ENCODE assay signal across 21 mouse cellular contexts in genomic region chrX:136227768-136228167, GRCm38 (mm10). TPM values are rescaled to one million over a fixed set of nuclear protein-coding genes. Genes with fewer than 3 reads are reported as not detected.
DNase-seq lines count a peak whose midpoint lies in the region; ATAC-seq and TF ChIP-seq lines count a peak whose summit lies in the region.
"Had no signal": no experiment of that assay in that cellular context is flagged by ENCODE, and none has a peak within 500 bp of the region (broad histone marks: within the 10 kb centered on the region; RNA-seq: fewer than 3 reads in every experiment).

No protein-coding gene starts in this region.

- H3K4me2 ChIP-seq in heart, embryonic 15.5 days: no peak overlapping the region
- no peak overlapping the region for H3K4me2 ChIP-seq in kidney, postnatal 0 days (ENCODE audit: low read length)
- no peak overlapping the region for H3K4me2 ChIP-seq in kidney, embryonic 15.5 days
- H3K4me2 ChIP-seq: embryonic facial prominence, embryonic 13.5 days; hindbrain, embryonic 15.5 days; limb, embryonic 12.5 days; neural tube, embryonic 13.5 days had no signal

- WGBS in heart, embryonic 15.5 days: 27% methylated on average over 5 of the region's 5 CpGs
- WGBS in kidney, postnatal 0 days: 60% methylated on average over 5 of the region's 5 CpGs
- 68% methylated on average over 5 of the region's 5 CpGs for WGBS in kidney, embryonic 15.5 days

- peak overlapping the region; percentile 20; the same call in 1 of the 2 replicates for H3K27ac ChIP-seq in heart, embryonic 15.5 days
- no peak overlapping the region for H3K27ac ChIP-seq in kidney, postnatal 0 days
- no peak overlapping the region for H3K27ac ChIP-seq in kidney, embryonic 15.5 days
- H3K27ac ChIP-seq: embryonic facial prominence, embryonic 13.5 days; hindbrain, embryonic 15.5 days; limb, embryonic 12.5 days; liver, embryonic 14.5 days; midbrain, embryonic 10.5 days; neural tube, embryonic 13.5 days had no signal

- no peaks in the 10 kb centered on the region for H3K9me3 ChIP-seq in heart, embryonic 15.5 days (replicated peaks)
- no peaks in the 10 kb centered on the region for H3K9me3 ChIP-seq in kidney, postnatal 0 days (replicated peaks; ENCODE audit: low read length)
- H3K9me3 ChIP-seq in kidney, embryonic 15.5 days (replicated peaks): no peaks in the 10 kb centered on the region
- H3K9me3 ChIP-seq: embryonic facial prominence, embryonic 13.5 days; G1E; hindbrain, embryonic 15.5 days; limb, embryonic 12.5 days; midbrain, embryonic 10.5 days; neural tube, embryonic 13.5 days had no signal

- no peak for TF ChIP-seq CTCF in kidney, postnatal 0 days (IDR thresholded peaks at IDR 0.05; ENCODE audit: low read depth)

- no peaks in the 10 kb centered on the region for H3K4me1 ChIP-seq in heart, embryonic 15.5 days (replicated peaks)
- H3K4me1 ChIP-seq in kidney, postnatal 0 days (replicated peaks; ENCODE audit: insufficient read depth, low read length): no peaks in the 10 kb centered on the region
- H3K4me1 ChIP-seq in kidney, embryonic 15.5 days: no peaks in the 10 kb centered on the region
- H3K4me1 ChIP-seq: embryonic facial prominence, embryonic 13.5 days; hindbrain, embryonic 15.5 days; limb, embryonic 12.5 days; midbrain, embryonic 10.5 days; neural tube, embryonic 13.5 days had no signal

- no peaks in the 10 kb centered on the region for H3K36me3 ChIP-seq in heart, embryonic 15.5 days
- no peaks in the 10 kb centered on the region for H3K36me3 ChIP-seq in kidney, postnatal 0 days (ENCODE audit: insufficient read depth, low read length)
- no peaks in the 10 kb centered on the region for H3K36me3 ChIP-seq in kidney, embryonic 15.5 days
- H3K36me3 ChIP-seq: embryonic facial prominence, embryonic 13.5 days; G1E; hindbrain, embryonic 15.5 days; limb, embryonic 12.5 days; midbrain, embryonic 10.5 days; neural tube, embryonic 13.5 days had no signal

- H3K4me3 ChIP-seq in heart, embryonic 15.5 days: no peak overlapping the region
- H3K4me3 ChIP-seq in kidney, postnatal 0 days (replicated peaks; ENCODE audit: low read depth, low read length): no peak overlapping the region
- H3K4me3 ChIP-seq in kidney, embryonic 15.5 days (replicated peaks): no peak overlapping the region
- H3K4me3 ChIP-seq: embryonic facial prominence, embryonic 13.5 days; hindbrain, embryonic 15.5 days; limb, embryonic 12.5 days; midbrain, embryonic 10.5 days; neural tube, embryonic 13.5 days had no signal

- peak; percentile 14 for DNase-seq in adrenal gland, adult 2 months
- DNase-seq in adrenal gland, adult 18-20 months (ENCODE audit: low spot score in 2 of 2): no peak
- DNase-seq in heart, adult 8-10 months (ENCODE audit: low spot score): no peak
- peak; percentile 48 for DNase-seq in kidney, postnatal 0 days (ENCODE audit: low spot score)
- DNase-seq in retina, postnatal 1 day: peak; percentile 21
- no peak for DNase-seq in retina, embryonic 14.5 days (ENCODE audit: low spot score)
- DNase-seq: cerebellum, adult 2 months; gastrocnemius, postnatal 14 days; layer of hippocampus, adult 9-11 months; lung, postnatal 36 days; right cerebral cortex, postnatal 25 days had no signal

- ATAC-seq in heart, embryonic 15.5 days (replicated peaks; ENCODE audit: insufficient number of reproducible peaks, insufficient read depth, low FRiP score, low read depth): no peak
- ATAC-seq in kidney, postnatal 0 days (replicated peaks; ENCODE audit: low FRiP score, low read depth): no peak
- ATAC-seq in kidney, embryonic 15.5 days (replicated peaks; ENCODE audit: low FRiP score): no peak
- ATAC-seq: CD4-positive, CD25-positive, alpha-beta regulatory T cell, adult 4 months had no signal

- no peaks in the 10 kb centered on the region for H3K27me3 ChIP-seq in heart, embryonic 15.5 days
- H3K27me3 ChIP-seq in kidney, postnatal 0 days (ENCODE audit: insufficient read depth, low read length): no peaks in the 10 kb centered on the region
- H3K27me3 ChIP-seq in kidney, embryonic 15.5 days: peaks cover 39% of the 10 kb centered on the region

- H3K9ac ChIP-seq in heart, embryonic 15.5 days: no peak overlapping the region
- H3K9ac ChIP-seq in kidney, postnatal 0 days (ENCODE audit: low read depth, low read length): no peak overlapping the region
- H3K9ac ChIP-seq in kidney, embryonic 15.5 days: no peak overlapping the region
- H3K9ac ChIP-seq: embryonic facial prominence, embryonic 13.5 days; hindbrain, embryonic 15.5 days; limb, embryonic 12.5 days; liver, embryonic 14.5 days; neural tube, embryonic 13.5 days had no signal

RNA-seq across cellular contexts. Expression of gene Bex1, which starts 12.5 kb away (rescaled TPM):
- total RNA-seq in adrenal gland, adult 2 months (2021): 10 to 100 TPM; 12.9 to 20.5 TPM
- polyA plus RNA-seq in adrenal gland, adult 2 months (2012; rRNA removed): 1.5 and 1.9 TPM in 2 replicates
- total RNA-seq in adrenal gland, adult 18-20 months (2021): 10 to 100 TPM; 11.8 to 14.1 TPM
- 189 and 225 TPM in 2 replicates for polyA plus RNA-seq in heart, embryonic 15.5 days (2015; fragmentation: Nextera tagmentation; extraction: Ambion mirVana)
- total RNA-seq in heart, adult 8-10 months (2022): 1 to 10 TPM; 1.7 to 5.2 (median 2.7) TPM
- 53.0 and 54.7 TPM in 2 replicates for polyA plus RNA-seq in kidney, postnatal 0 days (2015; fragmentation: Nextera tagmentation; extraction: Ambion mirVana)
- polyA plus RNA-seq in kidney, embryonic 15.5 days (2015; fragmentation: Nextera tagmentation; extraction: Ambion mirVana): 75.9 and 81.6 TPM in 2 replicates
- polyA plus RNA-seq: CD4-positive, CD25-positive, alpha-beta regulatory T cell, adult 4 months had no signal

RNA-seq across cellular contexts. Expression of gene Tceal7, which starts 13.2 kb away (rescaled TPM):
- not detected for total RNA-seq in adrenal gland, adult 2 months (2021)
- polyA plus RNA-seq in adrenal gland, adult 2 months (2012; rRNA removed): not detected in 2 replicates
- not detected for total RNA-seq in adrenal gland, adult 18-20 months (2021)
- 12.0 and 20.2 TPM in 2 replicates for polyA plus RNA-seq in heart, embryonic 15.5 days (2015; fragmentation: Nextera tagmentation; extraction: Ambion mirVana)
- total RNA-seq in heart, adult 8-10 months (2022): 1 to 10 TPM in 1 of 4 experiments, under 1 TPM in 2, not detected in 1; 0.75 to 1.0 (median 0.97) TPM
- 0.16 TPM in 1 of 2 replicates, not detected in the other for polyA plus RNA-seq in kidney, postnatal 0 days (2015; fragmentation: Nextera tagmentation; extraction: Ambion mirVana)
- polyA plus RNA-seq in kidney, embryonic 15.5 days (2015; fragmentation: Nextera tagmentation; extraction: Ambion mirVana): 10.7 and 23.2 TPM in 2 replicates
- total RNA-seq: G1E had no signal
- polyA plus RNA-seq: CD4-positive, CD25-positive, alpha-beta regulatory T cell, adult 4 months; G1E had no signal

RNA-seq across cellular contexts. Expression of gene Tceal9, which starts 17.1 kb away (rescaled TPM):
- 100 to 1,000 TPM; 252 to 337 TPM for total RNA-seq in adrenal gland, adult 2 months (2021)
- polyA plus RNA-seq in adrenal gland, adult 2 months (2012; rRNA removed): 4.4 and 7.1 TPM in 2 replicates
- 100 to 1,000 TPM; 233 to 300 TPM for total RNA-seq in adrenal gland, adult 18-20 months (2021)
- 377 and 423 TPM in 2 replicates for polyA plus RNA-seq in heart, embryonic 15.5 days (2015; fragmentation: Nextera tagmentation; extraction: Ambion mirVana)
- total RNA-seq in heart, adult 8-10 months (2022): 10 to 100 TPM; 14.8 to 24.2 (median 19.7) TPM
- 579 and 580 TPM in 2 replicates for polyA plus RNA-seq in kidney, postnatal 0 days (2015; fragmentation: Nextera tagmentation; extraction: Ambion mirVana)
- polyA plus RNA-seq in kidney, embryonic 15.5 days (2015; fragmentation: Nextera tagmentation; extraction: Ambion mirVana): 477 and 518 TPM in 2 replicates

RNA-seq across cellular contexts. Expression of gene Tceal5, which starts 24.1 kb away (rescaled TPM):
- 1 to 10 TPM in 1 of 2 experiments, under 1 TPM in 1; 0.69 to 2.3 TPM for total RNA-seq in adrenal gland, adult 2 months (2021)
- polyA plus RNA-seq in adrenal gland, adult 2 months (2012; rRNA removed): not detected in 2 replicates
- 1 to 10 TPM in 1 of 2 experiments, not detected in 1; 2.3 TPM for total RNA-seq in adrenal gland, adult 18-20 months (2021)
- 14.3 and 20.2 TPM in 2 replicates for polyA plus RNA-seq in heart, embryonic 15.5 days (2015; fragmentation: Nextera tagmentation; extraction: Ambion mirVana)
- total RNA-seq in heart, adult 8-10 months (2022): not detected
- polyA plus RNA-seq in kidney, postnatal 0 days (2015; fragmentation: Nextera tagmentation; extraction: Ambion mirVana): 2.6 and 2.9 TPM in 2 replicates
- polyA plus RNA-seq in kidney, embryonic 15.5 days (2015; fragmentation: Nextera tagmentation; extraction: Ambion mirVana): 3.4 and 3.7 TPM in 2 replicates
- polyA plus RNA-seq: CD4-positive, CD25-positive, alpha-beta regulatory T cell, adult 4 months had no signal

RNA-seq across cellular contexts. Expression of gene Bex3, which starts 42.3 kb away (rescaled TPM):
- 100 to 1,000 TPM in 1 of 2 experiments, 10 to 100 TPM in 1; 96.8 to 195 TPM for total RNA-seq in adrenal gland, adult 2 months (2021)
- polyA plus RNA-seq in adrenal gland, adult 2 months (2012; rRNA removed): 24.3 and 34.2 TPM in 2 replicates
- 100 to 1,000 TPM in 1 of 2 experiments, 10 to 100 TPM in 1; 89.5 to 140 TPM for total RNA-seq in adrenal gland, adult 18-20 months (2021)
- 396 and 413 TPM in 2 replicates for polyA plus RNA-seq in heart, embryonic 15.5 days (2015; fragmentation: Nextera tagmentation; extraction: Ambion mirVana)
- 10 to 100 TPM in 1 of 4 experiments, 1 to 10 TPM in 3; 3.8 to 10.3 (median 6.9) TPM for total RNA-seq in heart, adult 8-10 months (2022)
- 430 and 466 TPM in 2 replicates for polyA plus RNA-seq in kidney, postnatal 0 days (2015; fragmentation: Nextera tagmentation; extraction: Ambion mirVana)
- polyA plus RNA-seq in kidney, embryonic 15.5 days (2015; fragmentation: Nextera tagmentation; extraction: Ambion mirVana): 442 and 450 TPM in 2 replicates

Comparison
In these comparisons a context has a peak if more than half of its experiments do, and no peak if none do; other contexts are left out.
1. DNase-seq: peak in adrenal gland, adult 2 months (single experiment), kidney, postnatal 0 days (single experiment) and retina, postnatal 1 day (single experiment); none in adrenal gland, adult 18-20 months (0 of 2), heart, adult 8-10 months (single experiment) and retina, embryonic 14.5 days (single experiment).
2. RNA of gene Tceal7, which starts 13.2 kb away (polyA plus RNA-seq): 12.0 to 20.2 TPM in heart, embryonic 15.5 days and 10.7 to 23.2 TPM in kidney, embryonic 15.5 days; 0.16 TPM in kidney, postnatal 0 days and not detected in adrenal gland, adult 2 months; every median in the first group is over 10 times any median in the second.
3. RNA of gene Bex1, which starts 12.5 kb away (polyA plus RNA-seq): 189 to 225 TPM in heart, embryonic 15.5 days, 75.9 to 81.6 TPM in kidney, embryonic 15.5 days and 53.0 to 54.7 TPM in kidney, postnatal 0 days; 1.5 to 1.9 TPM in adrenal gland, adult 2 months; every median in the first group is over 10 times any median in the second.
4. RNA of gene Tceal9, which starts 17.1 kb away (polyA plus RNA-seq): 579 to 580 TPM in kidney, postnatal 0 days, 477 to 518 TPM in kidney, embryonic 15.5 days and 377 to 423 TPM in heart, embryonic 15.5 days; 4.4 to 7.1 TPM in adrenal gland, adult 2 months; every median in the first group is over 10 times any median in the second.